Mouse (Mus musculus): ENCODE results near the gene Zc3h12c. TPM values are rescaled to one million over a fixed set of nuclear protein-coding genes. Genes with fewer than 3 reads are reported as not detected.

The Zc3h12c gene
- total and polyA plus RNA-seq, 3 experiments: 1.3 TPM; not detected in 1

DNA sequence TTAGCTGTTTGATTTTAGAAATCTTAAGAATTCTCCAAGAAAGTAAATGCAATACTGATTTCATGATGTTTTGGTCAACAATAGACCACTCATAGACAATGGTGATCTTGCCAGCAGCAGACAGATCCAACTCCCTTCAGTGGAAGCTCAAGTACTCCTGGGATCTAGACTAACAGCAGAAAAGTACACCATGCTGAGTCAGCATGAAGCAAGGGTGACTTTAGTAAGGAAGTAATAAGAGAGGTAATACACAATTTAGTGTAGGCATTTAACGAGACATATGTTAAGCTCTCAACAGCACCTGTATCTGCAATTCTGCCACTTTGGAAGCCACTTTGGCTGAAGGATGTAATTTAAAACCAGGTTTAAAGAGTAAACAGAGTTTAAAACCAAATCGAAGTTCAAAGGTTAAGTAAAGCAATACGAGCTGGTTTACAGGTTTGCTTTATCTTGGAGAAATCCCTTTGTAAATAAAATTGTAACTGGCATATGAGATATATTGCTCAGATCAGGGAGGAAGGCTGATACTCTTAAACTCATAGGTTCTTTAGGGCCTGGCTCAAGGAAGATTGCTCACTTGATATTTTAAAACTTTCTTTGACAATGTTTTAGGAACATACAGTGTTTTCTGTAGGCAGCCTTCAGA is 18.0 kb upstream of the Zc3h12c start:
- no peak overlapping the region for H3K9ac ChIP-seq (ENCODE audit: control insufficient read depth, low read depth, low read length, poor library complexity, severe bottlenecking)
- H3K36me3 ChIP-seq (ENCODE audit: control insufficient read depth in 1 of 2, insufficient read depth in 2 of 2, low read length in 2 of 2): no peaks in the 10 kb centered on the region
- no peaks in the 10 kb centered on the region for H3K9me3 ChIP-seq (replicated peaks; ENCODE audit: insufficient read depth, low read length)
- H3K79me2 ChIP-seq (ENCODE audit: control insufficient read depth, insufficient read depth, low read length, poor library complexity): no peaks in the 10 kb centered on the region
- no peaks in the 10 kb centered on the region for H3K4me1 ChIP-seq (ENCODE audit: control insufficient read depth in 1 of 2, insufficient read depth in 2 of 2, low read length in 2 of 2)
- H3K27ac ChIP-seq (ENCODE audit: control insufficient read depth, low read depth, low read length): no peak overlapping the region
- TF ChIP-seq UBTF (IDR thresholded peaks at IDR 0.05; ENCODE audit: borderline replicate concordance, insufficient read depth, low read depth, low read length) (no peak), MAFK (IDR thresholded peaks at IDR 0.05; ENCODE audit: borderline replicate concordance, low read depth, low read length) (peak; percentile 77; the same call in 1 of the 2 replicates), SMC3 (IDR thresholded peaks at IDR 0.05; ENCODE audit: low read depth, low read length) (no peak), TBP (IDR thresholded peaks at IDR 0.05; ENCODE audit: low read depth, low read length) (no peak)
- DNase-seq (ENCODE audit: low read depth, low spot score): no peak
- H3K27me3 ChIP-seq (ENCODE audit: control insufficient read depth in 1 of 2, insufficient read depth in 2 of 2, low read length in 2 of 2): no peaks in the 10 kb centered on the region
- no peak overlapping the region for H3K4me3 ChIP-seq (ENCODE audit: control insufficient read depth in 1 of 2, insufficient read depth in 1 of 2, low read depth in 2 of 2, low read length in 2 of 2)

- no peaks in the 10 kb centered on the region for H3K9me3 ChIP-seq (replicated peaks; ENCODE audit: insufficient read depth, low read length)
- TF ChIP-seq MYB (IDR thresholded peaks at IDR 0.05; ENCODE audit: low read depth, low read length): no peak
- TF ChIP-seq ZNF384 (IDR thresholded peaks at IDR 0.05; ENCODE audit: low read depth, low read length): no peak
- no peak for TF ChIP-seq CTCF (IDR thresholded peaks at IDR 0.05 in 2 of 3, conservative IDR thresholded peaks at IDR 0.05 in 1 of 3; ENCODE audit: control insufficient read depth in 1 of 3, insufficient read depth in 1 of 3, low read depth in 2 of 3, low read length in 3 of 3, poor library complexity in 1 of 3, severe bottlenecking in 1 of 3)
- TF ChIP-seq POLR2A (IDR thresholded peaks at IDR 0.05; ENCODE audit: control insufficient read depth in 1 of 2, insufficient read depth in 1 of 2, low read depth in 1 of 2, low read length in 2 of 2, poor library complexity in 1 of 2): no peak
- TF ChIP-seq MAX (IDR thresholded peaks at IDR 0.05; ENCODE audit: low read length): no peak
- no peak for TF ChIP-seq HCFC1 (IDR thresholded peaks at IDR 0.05; ENCODE audit: low read depth, low read length)
- H3K4me3 ChIP-seq (ENCODE audit: control insufficient read depth in 1 of 2, insufficient read depth in 1 of 2, low read depth in 2 of 2, low read length in 2 of 2): no peak overlapping the region
- peaks cover 0 to under 1% of the 10 kb centered on the region in 2 experiments; a peak in 1 of 4 replicates for H3K4me1 ChIP-seq (ENCODE audit: control insufficient read depth in 1 of 2, insufficient read depth in 2 of 2, low read length in 2 of 2)
- no peak for DNase-seq (ENCODE audit: low read depth, low spot score)
- peaks cover 0 to under 1% of the 10 kb centered on the region in 2 experiments; a peak in 1 of 4 replicates for H3K36me3 ChIP-seq (ENCODE audit: control insufficient read depth in 1 of 2, insufficient read depth in 2 of 2, low read length in 2 of 2)
- no peaks in the 10 kb centered on the region for H3K79me2 ChIP-seq (ENCODE audit: control insufficient read depth, insufficient read depth, low read length, poor library complexity)
- no peak overlapping the region for H3K27ac ChIP-seq (ENCODE audit: control insufficient read depth, low read depth, low read length)
- no peak overlapping the region for H3K9ac ChIP-seq (ENCODE audit: control insufficient read depth, low read depth, low read length, poor library complexity, severe bottlenecking)
- H3K27me3 ChIP-seq (ENCODE audit: control insufficient read depth in 1 of 2, insufficient read depth in 2 of 2, low read length in 2 of 2): no peaks in the 10 kb centered on the region
Measured at GRCm38 (mm10) chr9:52181419-52181818, 13.0 kb upstream of the Zc3h12c start.

- H3K4me3 ChIP-seq (ENCODE audit: control insufficient read depth in 1 of 2, insufficient read depth in 1 of 2, low read depth in 2 of 2, low read length in 2 of 2): no peak overlapping the region
- peaks cover 0 to 5% of the 10 kb centered on the region in 2 experiments; a peak in 2 of 4 replicates for H3K36me3 ChIP-seq (ENCODE audit: control insufficient read depth in 1 of 2, insufficient read depth in 2 of 2, low read length in 2 of 2)
- no peaks in the 10 kb centered on the region for H3K79me2 ChIP-seq (ENCODE audit: control insufficient read depth, insufficient read depth, low read length, poor library complexity)
- no peak for DNase-seq (ENCODE audit: low read depth, low spot score)
- no peaks in the 10 kb centered on the region for H3K9me3 ChIP-seq (replicated peaks; ENCODE audit: insufficient read depth, low read length)
- H3K27me3 ChIP-seq (ENCODE audit: control insufficient read depth in 1 of 2, insufficient read depth in 2 of 2, low read length in 2 of 2): no peaks in the 10 kb centered on the region
- no peak overlapping the region for H3K27ac ChIP-seq (ENCODE audit: control insufficient read depth, low read depth, low read length)
- H3K4me1 ChIP-seq (ENCODE audit: control insufficient read depth in 1 of 2, insufficient read depth in 2 of 2, low read length in 2 of 2): peaks cover 5% of the 10 kb centered on the region in 2 experiments; a peak in 2 of 4 replicates
- no peak overlapping the region for H3K9ac ChIP-seq (ENCODE audit: control insufficient read depth, low read depth, low read length, poor library complexity, severe bottlenecking)
- TF ChIP-seq USF2 (IDR thresholded peaks at IDR 0.05; ENCODE audit: borderline replicate concordance in 1 of 2, insufficient read depth in 1 of 2, low read depth in 1 of 2, low read length in 2 of 2) (no peak), POLR2A (IDR thresholded peaks at IDR 0.05; ENCODE audit: control insufficient read depth in 1 of 2, insufficient read depth in 1 of 2, low read depth in 1 of 2, low read length in 2 of 2, poor library complexity in 1 of 2) (no peak), MEF2A (IDR thresholded peaks at IDR 0.05; ENCODE audit: extremely low read depth, insufficient replicate concordance, low read depth, low read length, poor library complexity, severe bottlenecking) (no peak), TBP (IDR thresholded peaks at IDR 0.05; ENCODE audit: low read depth, low read length) (no peak), MAZ (IDR thresholded peaks at IDR 0.05; ENCODE audit: low read depth, low read length) (no peak), RAD21 (IDR thresholded peaks at IDR 0.05; ENCODE audit: low read depth, low read length) (no peak), E2F4 (IDR thresholded peaks at IDR 0.05; ENCODE audit: borderline replicate concordance, low read depth, low read length) (no peak), BHLHE40 (IDR thresholded peaks at IDR 0.05; ENCODE audit: borderline replicate concordance, low read depth, low read length) (no peak), GATA1 (IDR thresholded peaks at IDR 0.05; ENCODE audit: low read depth, low read length) (no peak), TCF12 (IDR thresholded peaks at IDR 0.05; ENCODE audit: low read depth, low read length) (no peak), EP300 (IDR thresholded peaks at IDR 0.05; ENCODE audit: low read depth in 1 of 2, low read length in 2 of 2) (no peak), ZKSCAN1 (IDR thresholded peaks at IDR 0.05; ENCODE audit: low read depth, low read length) (no peak), SIN3A (IDR thresholded peaks at IDR 0.05; ENCODE audit: low read length) (no peak), ZC3H11A (IDR thresholded peaks at IDR 0.05; ENCODE audit: low read depth, low read length) (no peak), NELFE (IDR thresholded peaks at IDR 0.05; ENCODE audit: low read depth, low read length) (no peak), HCFC1 (IDR thresholded peaks at IDR 0.05; ENCODE audit: low read depth, low read length) (no peak), ELF1 (IDR thresholded peaks at IDR 0.05; ENCODE audit: low read depth, low read length) (no peak)
Measured at GRCm38 (mm10) chr9:52180851-52181250, 12.5 kb upstream of the Zc3h12c start.

Data from MEL (cell line).